Mouse (Mus musculus): ENCODE results near the gene Cwc22.

DNA sequence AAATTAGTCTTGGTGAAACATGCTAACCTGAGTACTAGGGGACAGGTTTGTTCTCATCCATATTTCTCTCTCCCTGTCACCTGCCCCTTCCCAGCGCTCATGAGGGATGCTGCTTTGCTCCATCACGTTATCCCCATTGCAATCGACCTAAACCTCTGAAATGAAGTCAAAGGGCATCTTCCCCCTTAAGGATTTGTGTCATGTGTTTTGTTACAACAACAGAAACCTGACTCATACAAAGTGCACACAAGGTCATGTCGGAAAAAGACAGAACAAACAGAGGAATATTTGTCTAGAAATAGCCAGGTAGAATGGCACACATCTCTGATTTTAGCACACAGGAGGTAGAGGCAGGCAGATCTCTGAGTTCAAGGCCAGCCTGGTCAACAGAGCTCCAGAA is 38.0 kb upstream of the Cwc22 start:
- TF ChIP-seq CTCF (IDR thresholded peaks at IDR 0.05; ENCODE audit: control insufficient read depth, insufficient read depth, insufficient read length) (no peak), USF1 (IDR thresholded peaks at IDR 0.05; ENCODE audit: low read depth) (no peak), MAX (IDR thresholded peaks at IDR 0.05) (no peak), CEBPB (IDR thresholded peaks at IDR 0.05; ENCODE audit: low read depth) (no peak), MYOD1 (IDR thresholded peaks at IDR 0.05; ENCODE audit: control insufficient read depth, insufficient read length, low read depth) (no peak), FOSL1 (IDR thresholded peaks at IDR 0.05; ENCODE audit: insufficient read depth, low read length, poor library complexity, severe bottlenecking) (no peak), MYOG (IDR thresholded peaks at IDR 0.05; ENCODE audit: control insufficient read depth, extremely low read depth, insufficient read length) (no peak)

All from C2C12 (cell line).